Mouse (Mus musculus) hindbrain, embryonic 13.5 days (tissue): ENCODE measurements around the gene Pkp4. TPM values are rescaled to one million over a fixed set of nuclear protein-coding genes. Genes with fewer than 3 reads are reported as not detected.
"Not testable (repeated sequence)": the region's sequence is repeated elsewhere in the genome, so short reads cannot be mapped to it uniquely, and the experiment has no call there.

Source experiments
- ATAC-seq: fragments of 200-750 bp; cut with Nextera tagmentation; 2 replicates; pipeline ENCODE4 v1.8.0; 2017; ENCODE audit warnings: moderate TSS enrichment; ENCODE audit not compliant: low FRiP score
- H3K27ac ChIP-seq: fragments of 300-500 bp; sonication (generic); 2 replicates; pipeline ENCODE4 v1.5.1; 2015; ENCODE audit warnings: inconsistent platforms, mild to moderate bottlenecking, moderate library complexity
- H3K27me3 ChIP-seq: fragments of 300-500 bp; sonication (generic); 2 replicates; pipeline ENCODE4 v1.6.1; 2015; ENCODE audit warnings: mild to moderate bottlenecking, inconsistent platforms
- H3K36me3 ChIP-seq: fragments of 300-500 bp; sonication (generic); 2 replicates; pipeline ENCODE4 v1.6.1; 2015; ENCODE audit warnings: mild to moderate bottlenecking, inconsistent platforms
- H3K4me1 ChIP-seq: fragments of 300-500 bp; sonication (generic); replicated peaks from 2 replicates; pipeline ENCODE4 v1.6.1; 2015; ENCODE audit warnings: inconsistent platforms
- H3K4me2 ChIP-seq: fragments of 300-500 bp; sonication (generic); 2 replicates; pipeline ENCODE4 v1.6.1; 2015; ENCODE audit warnings: inconsistent platforms, mild to moderate bottlenecking, moderate library complexity
- H3K4me3 ChIP-seq: fragments of 300-500 bp; sonication (generic); 2 replicates; pipeline ENCODE4 v1.5.1; 2015; ENCODE audit warnings: mild to moderate bottlenecking, inconsistent platforms
- H3K9ac ChIP-seq: fragments of 300-500 bp; sonication (generic); 2 replicates; pipeline ENCODE4 v1.6.1; 2015; ENCODE audit warnings: mild to moderate bottlenecking, inconsistent platforms
- H3K9me3 ChIP-seq: fragments of 300-500 bp; sonication (generic); 2 replicates; pipeline ENCODE4 v1.6.1; 2016; ENCODE audit warnings: inconsistent platforms
- WGBS: fragments of 180-500 bp; shearing (Covaris S2); methylation state at CpG from one replicate; pipeline ENCODE4 v1.1.7; 2015; 5-methylcytosine and 5-hydroxymethylcytosine counted together
- polyA plus RNA-seq: library from polyadenylated mRNA; unstranded; fragments of >200 nt; fragmentation: Nextera tagmentation; extraction: Ambion mirVana; gene quantifications from 2 replicates; pipeline ENCODE4 v1.2.1, GENCODE M21; 2015

Pkp4 gene
- polyA plus RNA-seq, 1 experiment from 2014 or later, result 18.3 TPM

DNA sequence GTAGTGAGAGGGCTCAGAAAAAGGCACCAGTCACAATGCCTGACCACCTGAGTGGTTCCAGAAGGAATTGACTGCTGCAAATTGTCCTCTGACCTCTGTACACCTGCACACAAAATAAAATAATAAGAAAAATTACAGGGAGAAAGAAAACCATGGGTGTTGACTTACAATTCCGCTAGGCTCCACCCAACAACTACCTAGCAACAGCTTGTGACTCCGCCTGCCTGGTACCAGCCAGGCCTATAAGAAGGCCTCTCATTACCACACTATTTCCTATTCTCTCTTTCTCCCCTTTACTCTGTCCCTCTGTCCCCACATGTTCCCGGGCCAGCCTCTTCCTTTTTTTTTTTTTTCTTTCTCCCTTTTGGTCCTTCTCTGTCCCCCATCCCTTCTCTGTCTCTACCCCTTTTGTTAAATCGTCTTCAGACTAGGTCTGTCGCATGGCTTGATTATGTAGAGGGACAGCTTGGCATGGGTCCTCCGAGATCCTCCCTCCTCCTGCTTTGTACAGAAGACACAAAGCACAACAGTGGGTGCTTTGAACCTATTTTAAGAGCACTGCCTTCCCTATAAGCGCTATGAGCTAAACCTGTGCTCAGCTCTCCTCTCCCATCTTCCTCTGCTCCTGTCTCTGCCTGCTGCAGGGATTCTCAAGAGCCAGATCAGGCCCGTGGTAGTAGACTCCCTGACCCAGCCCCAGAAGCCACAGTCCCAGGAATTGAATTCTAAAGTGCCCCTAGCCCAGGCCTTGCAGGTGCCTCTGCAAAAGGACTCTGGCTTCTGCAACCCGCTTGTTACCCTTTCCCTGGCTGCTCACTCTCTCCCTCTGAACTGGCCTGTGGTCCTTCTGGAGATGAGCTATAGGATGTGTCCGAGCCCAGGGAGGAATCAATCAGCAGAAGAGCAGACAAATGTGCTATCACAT, 223.5 kb downstream of the Pkp4 start:
- H3K4me1 ChIP-seq, result peaks cover 12% of the 10 kb centered on the region
- no peak overlapping the region for H3K9ac ChIP-seq
- no peaks in the 10 kb centered on the region for H3K36me3 ChIP-seq
- H3K9me3 ChIP-seq, result no peaks in the 10 kb centered on the region
- WGBS, result 74% methylated on average over 10 of the region's 10 CpGs
- no peak for ATAC-seq
- H3K4me2 ChIP-seq, result no peak overlapping the region
- H3K27ac ChIP-seq, result 0 out of 2 replicates have a peak overlapping the region, but pooled peaks have one; percentile 12
- H3K4me3 ChIP-seq, result no peak overlapping the region
- no peaks in the 10 kb centered on the region for H3K27me3 ChIP-seq

DNA sequence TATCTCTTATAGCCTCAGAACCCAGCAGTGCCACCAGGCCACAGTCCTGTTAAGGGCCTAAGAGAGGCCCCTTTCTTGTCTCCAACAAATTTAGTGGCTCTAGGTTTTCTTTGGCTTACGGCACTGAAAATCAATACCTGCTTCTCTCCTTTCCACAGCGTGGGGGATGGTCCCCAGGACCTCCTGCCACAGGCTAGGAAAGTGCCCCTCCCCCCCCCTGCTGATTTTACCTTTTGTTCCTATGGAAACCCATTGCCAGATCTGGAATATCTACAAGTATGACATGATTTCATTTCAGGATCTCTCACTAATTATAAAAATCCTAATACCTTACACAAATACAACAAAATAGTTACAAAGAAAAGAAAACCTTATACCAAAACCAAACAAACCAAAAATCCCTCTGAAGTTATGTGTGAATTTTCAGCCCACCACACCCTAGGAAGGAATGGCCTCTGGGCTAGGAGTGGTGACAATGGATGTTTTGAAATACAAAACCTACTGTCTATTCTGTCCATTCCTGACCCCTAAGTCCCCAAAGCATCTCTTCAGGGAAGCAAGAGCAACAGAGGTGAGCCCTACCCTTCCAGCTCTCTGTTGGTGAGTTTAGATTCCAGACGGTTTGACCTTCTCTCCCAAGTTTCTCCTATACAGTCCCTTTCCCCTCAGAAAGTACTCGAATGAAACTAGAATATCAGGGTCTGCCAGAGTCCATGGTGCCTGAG, 224.7 kb downstream of the Pkp4 start:
- no peaks in the 10 kb centered on the region for H3K27me3 ChIP-seq
- no peak overlapping the region for H3K9ac ChIP-seq
- peaks cover 12% of the 10 kb centered on the region for H3K4me1 ChIP-seq
- no peak for ATAC-seq
- no peak overlapping the region for H3K4me2 ChIP-seq
- H3K9me3 ChIP-seq, result no peaks in the 10 kb centered on the region
- H3K27ac ChIP-seq, result no peak overlapping the region
- 63% methylated on average over 4 of the region's 4 CpGs for WGBS
- H3K36me3 ChIP-seq, result no peaks in the 10 kb centered on the region
- no peak overlapping the region for H3K4me3 ChIP-seq

DNA sequence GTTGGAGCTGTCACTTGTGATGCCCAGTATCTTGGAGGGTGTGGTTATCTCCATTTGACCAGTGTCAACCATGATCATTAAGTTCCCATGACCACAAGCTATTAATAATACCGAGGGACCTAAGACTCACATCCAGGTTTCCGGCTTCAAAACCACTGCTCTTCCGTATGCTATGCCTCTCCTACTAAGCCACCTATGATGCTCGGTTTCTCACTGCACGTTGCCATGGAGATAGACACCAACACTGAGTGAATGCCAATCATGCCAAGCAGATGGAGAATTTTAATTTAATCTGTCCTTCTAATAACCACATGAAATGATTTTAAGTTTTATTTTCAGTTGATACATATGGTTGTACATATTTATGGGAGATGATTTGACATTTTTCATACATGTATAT, 229.3 kb downstream of the Pkp4 start:
- 85% methylated on average over 5 of the region's 5 CpGs for WGBS
- H3K4me3 ChIP-seq, result no peak overlapping the region
- H3K27ac ChIP-seq, result no peak overlapping the region
- no peaks in the 10 kb centered on the region for H3K36me3 ChIP-seq
- ATAC-seq, result no peak
- no peak overlapping the region for H3K4me2 ChIP-seq
- H3K27me3 ChIP-seq, result no peaks in the 10 kb centered on the region
- H3K4me1 ChIP-seq, result peaks cover 3% of the 10 kb centered on the region; the same call in 1 of the 2 replicates
- no peaks in the 10 kb centered on the region for H3K9me3 ChIP-seq
- no peak overlapping the region for H3K9ac ChIP-seq

DNA sequence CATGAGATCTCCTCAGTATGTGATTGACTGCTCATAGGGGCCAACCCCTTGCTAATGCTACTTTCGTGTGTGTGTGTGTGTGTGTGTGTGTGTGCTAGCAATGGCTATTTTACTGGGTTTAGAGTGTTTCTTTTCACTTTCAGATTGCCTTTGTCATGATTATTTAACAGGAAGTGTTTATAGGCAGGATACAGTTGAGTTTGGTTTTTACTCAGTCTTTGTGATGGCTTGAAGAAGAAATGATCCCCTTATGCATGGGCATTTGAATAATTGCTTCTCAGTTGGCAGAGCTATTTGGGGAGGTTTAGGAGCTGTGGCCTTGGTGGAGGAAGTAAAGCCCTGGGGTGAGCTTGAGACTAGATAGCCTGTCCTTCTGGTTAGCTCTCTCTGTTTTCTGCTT, 232.5 kb downstream of the Pkp4 start:
- Histone ChIP-seq H3K4me3 (no peak overlapping the region), H3K36me3 (no peaks in the 10 kb centered on the region), H3K9me3 (no peaks in the 10 kb centered on the region), H3K4me1 (no peaks in the 10 kb centered on the region), H3K27me3 (no peaks in the 10 kb centered on the region), H3K27ac (no peak overlapping the region), H3K4me2 (no peak overlapping the region), H3K9ac (no peak overlapping the region)
- 77% methylated on average over 1 of the region's 1 CpGs for WGBS
- no peak for ATAC-seq

DNA sequence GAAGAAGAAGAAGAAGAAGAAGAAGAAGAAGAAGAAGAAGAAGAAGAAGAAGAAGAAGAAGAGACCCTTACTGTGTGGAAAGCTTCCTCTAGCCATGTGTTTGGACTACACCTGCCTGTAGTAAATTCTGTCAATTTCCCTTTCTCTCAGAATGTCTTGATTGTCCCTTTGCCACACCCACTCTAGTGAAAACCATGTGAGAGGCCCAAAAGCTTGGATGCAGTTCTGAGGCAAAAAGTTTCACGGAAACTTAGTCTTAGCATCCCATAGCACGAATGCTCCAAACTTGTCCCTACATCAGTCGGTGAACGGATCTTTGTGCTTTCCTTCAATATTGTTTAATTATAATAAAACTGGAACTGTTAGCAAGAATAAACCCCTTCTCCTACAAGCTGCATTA, 234.0 kb downstream of the Pkp4 start:
- Histone ChIP-seq H3K4me1 (no peaks in the 10 kb centered on the region), H3K9me3 (no peaks in the 10 kb centered on the region), H3K36me3 (no peaks in the 10 kb centered on the region), H3K27ac (no peak overlapping the region), H3K4me3 (no peak overlapping the region), H3K9ac (no peak overlapping the region), H3K27me3 (no peaks in the 10 kb centered on the region), H3K4me2 (no peak overlapping the region)
- no peak for ATAC-seq
- WGBS, result 95% methylated on average over 4 of the region's 4 CpGs

DNA sequence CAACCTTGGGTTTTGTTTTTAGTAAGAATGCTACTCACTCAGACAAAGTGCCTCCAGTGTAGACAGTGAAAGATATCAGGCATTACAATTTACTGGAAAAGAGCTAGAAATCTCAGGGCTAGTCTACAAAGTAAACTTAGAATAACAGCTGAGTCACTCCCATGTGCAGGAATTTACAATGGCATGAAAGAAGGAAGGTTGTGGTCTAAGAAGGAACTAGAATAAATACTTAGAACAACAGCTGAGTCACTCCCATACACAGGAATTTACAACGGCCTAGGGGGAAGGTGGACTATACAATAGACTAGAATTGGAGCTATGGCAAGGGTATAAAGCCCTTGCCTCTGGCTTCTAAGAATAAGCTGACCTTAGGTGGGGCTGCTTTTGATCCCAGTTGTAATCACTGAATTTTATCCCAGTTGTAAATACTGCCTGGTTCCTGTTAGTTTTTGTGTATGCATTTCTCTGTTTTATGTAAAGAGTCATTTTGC, 234.6 kb downstream of the Pkp4 start:
- H3K4me1 ChIP-seq, H3K4me2 ChIP-seq, H3K27ac ChIP-seq, H3K4me3 ChIP-seq, H3K9me3 ChIP-seq, H3K36me3 ChIP-seq, H3K9ac ChIP-seq, ATAC-seq, H3K27me3 ChIP-seq: not testable (repeated sequence)
- 87% methylated on average over 1 of the region's 1 CpGs for WGBS

DNA sequence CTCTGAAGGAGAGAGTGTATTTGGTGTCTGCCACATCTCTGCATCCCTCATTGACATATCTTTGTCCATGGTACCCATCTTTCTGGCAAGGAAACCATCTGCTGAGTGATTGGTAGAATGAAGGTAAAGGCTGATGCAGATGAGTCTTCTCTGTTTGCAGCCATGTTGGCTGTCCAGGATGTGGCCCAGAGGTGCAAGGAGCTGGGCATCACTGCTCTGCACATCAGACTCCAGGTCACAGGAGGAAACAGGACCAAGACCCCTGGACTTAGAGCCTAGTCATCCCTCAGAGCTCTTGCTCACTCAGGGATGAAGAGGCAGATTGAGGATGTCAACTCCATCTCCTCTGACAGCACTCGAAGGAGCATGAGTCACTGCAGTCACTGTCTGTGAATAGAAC, 235.9 kb downstream of the Pkp4 start:
- Histone ChIP-seq H3K27ac (no peak overlapping the region), H3K4me3 (no peak overlapping the region), H3K27me3 (no peaks in the 10 kb centered on the region), H3K4me1 (no peaks in the 10 kb centered on the region), H3K36me3 (no peaks in the 10 kb centered on the region), H3K4me2 (no peak overlapping the region), H3K9me3 (no peaks in the 10 kb centered on the region), H3K9ac (no peak overlapping the region)
- ATAC-seq, result no peak
- WGBS, result 88% methylated on average over 1 of the region's 1 CpGs

DNA sequence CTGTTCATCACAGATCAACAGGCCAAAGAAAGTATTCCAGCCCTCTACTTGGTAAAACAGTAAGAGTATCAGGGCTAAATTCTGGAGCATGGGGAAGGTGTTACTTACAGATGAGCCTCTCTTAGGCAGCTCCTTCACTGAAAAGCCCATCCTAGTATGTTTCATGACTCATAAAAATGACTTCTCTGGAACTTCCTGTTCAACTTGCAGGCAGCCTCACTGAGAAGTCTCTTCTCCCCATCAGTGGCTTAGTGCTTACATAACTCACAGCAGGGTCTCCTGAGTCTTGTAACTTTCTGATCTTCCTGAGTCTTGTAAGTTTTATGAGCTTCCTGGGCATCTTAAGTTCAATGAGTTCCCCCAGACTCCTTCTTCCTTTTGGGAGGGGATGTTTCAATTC, 236.9 kb downstream of the Pkp4 start:
- H3K27ac ChIP-seq, result no peak overlapping the region
- H3K36me3 ChIP-seq, result no peaks in the 10 kb centered on the region
- H3K9me3 ChIP-seq, result no peaks in the 10 kb centered on the region
- H3K4me1 ChIP-seq, result no peaks in the 10 kb centered on the region
- no peak overlapping the region for H3K9ac ChIP-seq
- no peak overlapping the region for H3K4me2 ChIP-seq
- H3K27me3 ChIP-seq, result no peaks in the 10 kb centered on the region
- no peak overlapping the region for H3K4me3 ChIP-seq
- ATAC-seq, result no peak

DNA sequence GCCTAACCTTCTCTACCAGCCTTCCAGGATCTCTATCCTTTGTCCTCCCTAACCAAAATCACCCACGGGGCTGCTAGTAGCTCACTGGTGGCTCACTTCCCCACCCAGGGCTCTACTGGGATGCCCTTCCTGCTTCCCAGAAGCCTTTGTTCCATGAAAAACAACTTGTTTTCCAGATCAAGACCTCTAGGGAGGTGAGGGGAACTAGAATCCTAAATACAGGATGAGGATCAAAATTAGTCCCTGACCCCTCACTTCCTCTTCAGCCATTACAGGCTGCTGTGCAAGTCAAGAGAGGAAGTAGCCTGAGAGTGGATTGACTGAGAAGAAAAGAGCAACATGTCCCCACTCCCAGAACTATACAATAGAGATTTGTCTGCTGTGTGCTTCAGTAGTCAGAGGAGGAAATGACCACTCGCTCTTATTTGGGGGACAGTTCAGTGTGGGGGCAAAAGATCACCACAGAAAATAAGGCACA, 240.3 kb downstream of the Pkp4 start:
- no peak overlapping the region for H3K27ac ChIP-seq
- H3K9me3 ChIP-seq, result no peaks in the 10 kb centered on the region
- H3K4me2 ChIP-seq, result no peak overlapping the region
- no peaks in the 10 kb centered on the region for H3K36me3 ChIP-seq
- 71% methylated on average over 2 of the region's 2 CpGs for WGBS
- no peak overlapping the region for H3K9ac ChIP-seq
- no peaks in the 10 kb centered on the region for H3K4me1 ChIP-seq
- H3K4me3 ChIP-seq, result no peak overlapping the region
- H3K27me3 ChIP-seq, result no peaks in the 10 kb centered on the region
- ATAC-seq, result no peak

DNA sequence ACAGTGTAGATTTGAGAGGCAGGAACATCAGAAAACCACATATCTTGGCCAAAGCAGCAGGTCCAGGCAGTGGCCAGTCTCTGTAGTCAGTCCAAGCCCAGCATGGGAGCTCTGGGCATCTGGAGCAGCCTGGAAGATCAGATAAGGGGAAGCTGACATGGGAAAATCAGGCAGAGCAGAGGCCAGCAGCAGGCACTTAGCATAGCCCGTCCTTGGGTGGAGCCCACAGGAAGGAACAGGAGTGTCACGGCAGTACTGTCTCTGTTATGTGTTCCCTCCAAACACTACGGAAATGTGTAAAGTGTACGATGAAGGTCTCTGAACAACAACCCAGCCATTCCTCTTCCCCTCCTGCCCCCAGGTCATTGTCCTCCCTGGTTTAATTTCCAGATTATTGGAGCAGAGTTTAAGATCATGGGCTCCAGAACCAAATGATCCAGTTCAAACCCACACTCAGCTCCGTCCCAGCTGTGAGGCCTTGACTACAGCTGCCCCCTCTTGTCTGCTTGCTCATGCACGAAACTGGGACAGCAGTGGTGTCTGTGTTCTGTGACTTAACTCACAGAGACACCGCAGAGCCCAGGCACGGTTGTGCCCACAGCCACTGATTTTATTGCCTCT, 241.3 kb downstream of the Pkp4 start:
- no peaks in the 10 kb centered on the region for H3K36me3 ChIP-seq
- no peak overlapping the region for H3K4me3 ChIP-seq
- WGBS, result 65% methylated on average over 8 of the region's 8 CpGs
- H3K27me3 ChIP-seq, result no peaks in the 10 kb centered on the region
- H3K4me2 ChIP-seq, result no peak overlapping the region
- no peaks in the 10 kb centered on the region for H3K9me3 ChIP-seq
- peak overlapping the region; percentile 20; the same call in 1 of the 2 replicates for H3K27ac ChIP-seq
- ATAC-seq, result 0 out of 2 replicates have a peak, but pooled peaks have one; percentile 24
- 0 out of 2 replicates have a peak, but pooled peaks cover 1% of the 10 kb centered on the region for H3K4me1 ChIP-seq
- no peak overlapping the region for H3K9ac ChIP-seq

DNA sequence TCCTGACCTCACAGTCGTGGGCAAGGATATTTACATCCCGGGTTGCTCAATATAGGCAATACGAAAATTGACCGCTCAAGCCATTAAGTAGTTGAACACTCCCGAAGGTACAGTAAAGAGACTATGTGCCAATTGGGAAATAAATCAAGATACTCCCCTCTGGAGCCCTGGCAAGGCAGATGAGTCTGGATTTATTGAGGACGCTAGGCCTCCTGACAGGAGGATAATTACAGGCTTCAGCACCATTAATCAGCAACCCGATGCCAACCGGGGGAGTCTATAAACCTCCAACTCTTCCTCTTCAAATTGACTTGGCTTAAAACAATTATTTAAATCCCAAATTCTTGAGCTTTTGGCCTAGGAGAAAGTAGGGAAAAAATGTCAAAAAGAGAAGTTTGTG, 243.4 kb downstream of the Pkp4 start:
- peaks cover 11% of the 10 kb centered on the region for H3K4me1 ChIP-seq
- H3K27ac ChIP-seq, result no peak overlapping the region
- no peak overlapping the region for H3K4me3 ChIP-seq
- no peaks in the 10 kb centered on the region for H3K36me3 ChIP-seq
- H3K9ac ChIP-seq, result no peak overlapping the region
- no peak for ATAC-seq
- no peak overlapping the region for H3K4me2 ChIP-seq
- H3K9me3 ChIP-seq, result no peaks in the 10 kb centered on the region
- 67% methylated on average over 8 of the region's 8 CpGs for WGBS
- H3K27me3 ChIP-seq, result no peaks in the 10 kb centered on the region
